Mouse (Mus musculus) testis, adult 2 months (tissue): Measurements from ENCODE around the gene Erf.

ENCODE experiments used
- CTCF ChIP-seq: fragments of 200-500 bp; IDR thresholded peaks from 2 replicates; pipeline ENCODE4 v1.5.1; 2012; ENCODE audit warnings: low read depth, mild to moderate bottlenecking, inconsistent platforms, low read length, moderate library complexity; ENCODE audit not compliant: control insufficient read depth, insufficient read depth, insufficient replicate concordance
- POLR2A ChIP-seq: fragments of 200-500 bp; IDR thresholded peaks from 2 replicates; pipeline ENCODE4 v1.6.1; 2012; ENCODE audit warnings: low read depth, mild to moderate bottlenecking, inconsistent platforms, low read length, moderate library complexity; ENCODE audit not compliant: control insufficient read depth

- TF ChIP-seq CTCF: no peak
- TF ChIP-seq POLR2A: peak; percentile 81
Measured at GRCm38 (mm10) chr7:25221102-25221883, 29.3 kb downstream of the Erf start, which contains the start of gene Zfp526.
